Mouse (Mus musculus) neural tube, embryonic 12.5 days (tissue): Measurements from ENCODE around the gene Gja5. TPM values are rescaled to one million over a fixed set of nuclear protein-coding genes. Genes with fewer than 3 reads are reported as not detected.
A peak's percentile ranks its signal among the peaks of the same experiment; 100 is the strongest.
"Not testable (repeated sequence)": the region's sequence is repeated elsewhere in the genome, so short reads cannot be mapped to it uniquely, and the experiment has no call there.

Experiments used
- ATAC-seq: fragments of 200-750 bp; cut with Nextera tagmentation; 2 replicates; pipeline ENCODE4 v1.8.0; 2017; ENCODE audit warnings: low read depth, mild to moderate bottlenecking, moderate TSS enrichment, moderate library complexity; ENCODE audit not compliant: low FRiP score
- H3K27ac ChIP-seq: fragments of 300-500 bp; sonication (generic); 2 replicates; pipeline ENCODE4 v1.5.1; 2016
- H3K27me3 ChIP-seq: fragments of 300-500 bp; sonication (generic); replicated peaks from 2 replicates; pipeline ENCODE4 v1.6.1; 2016; ENCODE audit warnings: mild to moderate bottlenecking
- H3K36me3 ChIP-seq: fragments of 300-500 bp; sonication (generic); 2 replicates; pipeline ENCODE4 v1.6.1; 2016; ENCODE audit warnings: mild to moderate bottlenecking
- H3K4me1 ChIP-seq: fragments of 300-500 bp; sonication (generic); 2 replicates; pipeline ENCODE4 v1.6.1; 2016
- H3K4me2 ChIP-seq: fragments of 300-500 bp; sonication (generic); replicated peaks from 2 replicates; pipeline ENCODE4 v1.6.1; 2016; ENCODE audit warnings: mild to moderate bottlenecking
- H3K4me3 ChIP-seq: fragments of 300-500 bp; sonication (generic); 2 replicates; pipeline ENCODE4 v1.5.1; 2016
- H3K9ac ChIP-seq: fragments of 300-500 bp; sonication (generic); 2 replicates; pipeline ENCODE4 v1.6.1; 2016; ENCODE audit warnings: mild to moderate bottlenecking
- H3K9me3 ChIP-seq: fragments of 300-500 bp; sonication (generic); 2 replicates; pipeline ENCODE4 v1.6.1; 2016; ENCODE audit warnings: mild to moderate bottlenecking
- WGBS: fragments of 180-500 bp; shearing (Covaris S2); methylation state at CpG from one replicate; pipeline ENCODE4 v1.1.7; 2016; 5-methylcytosine and 5-hydroxymethylcytosine counted together
- polyA plus RNA-seq: library from polyadenylated mRNA; unstranded; fragments of >200 nt; fragmentation: Nextera tagmentation; extraction: Ambion mirVana; gene quantifications from 2 replicates; pipeline ENCODE4 v1.2.1, GENCODE M21; 2016

Gja5 gene
- polyA plus RNA-seq, 1 experiment from 2014 or later, result 6.9 TPM

GRCm38 (mm10) chr3:97087326-97087725, 182.8 kb downstream of the Gja5 start:
- H3K27me3 ChIP-seq, result no peaks in the 10 kb centered on the region
- H3K4me2 ChIP-seq, result no peak overlapping the region
- 79% methylated on average over 4 of the region's 4 CpGs for WGBS
- H3K27ac ChIP-seq, result no peak overlapping the region
- 0 out of 2 replicates have a peak, but pooled peaks cover 7% of the 10 kb centered on the region for H3K9me3 ChIP-seq
- no peaks in the 10 kb centered on the region for H3K4me1 ChIP-seq
- H3K4me3 ChIP-seq, result no peak overlapping the region
- ATAC-seq, result no peak
- H3K9ac ChIP-seq, result no peak overlapping the region
- H3K36me3 ChIP-seq, result no peaks in the 10 kb centered on the region

GRCm38 (mm10) chr3:97088291-97088690, 183.8 kb downstream of the Gja5 start:
- not testable (repeated sequence) for H3K4me2 ChIP-seq, H3K27me3 ChIP-seq, H3K36me3 ChIP-seq, H3K9ac ChIP-seq, H3K9me3 ChIP-seq, ATAC-seq, H3K27ac ChIP-seq, H3K4me1 ChIP-seq, H3K4me3 ChIP-seq
- 87% methylated on average over 4 of the region's 4 CpGs for WGBS

- H3K9ac ChIP-seq, H3K27me3 ChIP-seq, ATAC-seq, H3K9me3 ChIP-seq, H3K36me3 ChIP-seq, H3K27ac ChIP-seq, H3K4me1 ChIP-seq, H3K4me2 ChIP-seq, H3K4me3 ChIP-seq: not testable (repeated sequence)
- WGBS, result 88% methylated on average over 7 of the region's 7 CpGs
Measured at GRCm38 (mm10) chr3:97091971-97092370, 187.5 kb downstream of the Gja5 start.

GRCm38 (mm10) chr3:97096664-97097063, 192.2 kb downstream of the Gja5 start:
- ATAC-seq, H3K36me3 ChIP-seq, H3K4me1 ChIP-seq, H3K4me3 ChIP-seq, H3K27me3 ChIP-seq, H3K9me3 ChIP-seq, H3K4me2 ChIP-seq, H3K9ac ChIP-seq, H3K27ac ChIP-seq: not testable (repeated sequence)
- 75% methylated on average over 4 of the region's 4 CpGs for WGBS

GRCm38 (mm10) chr3:97100784-97101641, 196.5 kb downstream of the Gja5 start:
- Histone ChIP-seq H3K27ac (no peak overlapping the region), H3K4me1 (no peaks in the 10 kb centered on the region), H3K9me3 (no peaks in the 10 kb centered on the region), H3K9ac (no peak overlapping the region), H3K36me3 (no peaks in the 10 kb centered on the region), H3K4me2 (no peak overlapping the region), H3K27me3 (no peaks in the 10 kb centered on the region), H3K4me3 (no peak overlapping the region)
- WGBS, result 68% methylated on average over 10 of the region's 10 CpGs
- ATAC-seq, result 0 out of 2 replicates have a peak, but pooled peaks have one; percentile 9

GRCm38 (mm10) chr3:97103946-97104345, 199.5 kb downstream of the Gja5 start:
- not testable (repeated sequence) for ATAC-seq, H3K9me3 ChIP-seq, H3K27me3 ChIP-seq, H3K4me2 ChIP-seq, H3K36me3 ChIP-seq, H3K27ac ChIP-seq, H3K9ac ChIP-seq, H3K4me1 ChIP-seq, H3K4me3 ChIP-seq
- 81% methylated on average over 3 of the region's 5 CpGs for WGBS

GRCm38 (mm10) chr3:97104696-97105430, 200.4 kb downstream of the Gja5 start:
- peaks cover 3% of the 10 kb centered on the region; the same call in 1 of the 2 replicates for H3K9me3 ChIP-seq
- ATAC-seq, result no peak
- H3K36me3 ChIP-seq, result no peaks in the 10 kb centered on the region
- H3K27ac ChIP-seq, result no peak overlapping the region
- no peak overlapping the region for H3K9ac ChIP-seq
- 73% methylated on average over 1 of the region's 1 CpGs for WGBS
- no peaks in the 10 kb centered on the region for H3K4me1 ChIP-seq
- H3K4me3 ChIP-seq, result no peak overlapping the region
- no peaks in the 10 kb centered on the region for H3K27me3 ChIP-seq
- H3K4me2 ChIP-seq, result no peak overlapping the region

- no peak for ATAC-seq
- Histone ChIP-seq H3K36me3 (no peaks in the 10 kb centered on the region), H3K9me3 (0 out of 2 replicates have a peak, but pooled peaks cover 3% of the 10 kb centered on the region), H3K27me3 (no peaks in the 10 kb centered on the region), H3K27ac (no peak overlapping the region), H3K4me3 (no peak overlapping the region), H3K4me2 (no peak overlapping the region), H3K4me1 (no peaks in the 10 kb centered on the region), H3K9ac (no peak overlapping the region)
- WGBS, result 91% methylated on average over 6 of the region's 6 CpGs
Measured at GRCm38 (mm10) chr3:97117511-97117910, 213.0 kb downstream of the Gja5 start.

- H3K27me3 ChIP-seq, result no peaks in the 10 kb centered on the region
- no peak for ATAC-seq
- H3K4me3 ChIP-seq, result no peak overlapping the region
- H3K9me3 ChIP-seq, result 0 out of 2 replicates have a peak, but pooled peaks cover 3% of the 10 kb centered on the region
- 57% methylated on average over 12 of the region's 12 CpGs for WGBS
- H3K9ac ChIP-seq, result no peak overlapping the region
- no peaks in the 10 kb centered on the region for H3K36me3 ChIP-seq
- no peaks in the 10 kb centered on the region for H3K4me1 ChIP-seq
- no peak overlapping the region for H3K27ac ChIP-seq
- no peak overlapping the region for H3K4me2 ChIP-seq
Measured at GRCm38 (mm10) chr3:97118313-97118712, 213.8 kb downstream of the Gja5 start.

GRCm38 (mm10) chr3:97124193-97124592, 219.7 kb downstream of the Gja5 start:
- 55% methylated on average over 7 of the region's 7 CpGs for WGBS
- Histone ChIP-seq H3K4me2 (no peak overlapping the region), H3K9me3 (no peaks in the 10 kb centered on the region), H3K4me1 (no peaks in the 10 kb centered on the region), H3K36me3 (no peaks in the 10 kb centered on the region), H3K27ac (no peak overlapping the region), H3K27me3 (no peaks in the 10 kb centered on the region), H3K4me3 (no peak overlapping the region), H3K9ac (no peak overlapping the region)
- ATAC-seq, result no peak
